Mouse (Mus musculus) heart, embryonic 14.5 days (tissue): ENCODE measurements around the gene Helz. TPM values are rescaled to one million over a fixed set of nuclear protein-coding genes. Genes with fewer than 3 reads are reported as not detected.

Source experiments
- ATAC-seq: fragments of 200-750 bp; cut with Nextera tagmentation; 2 replicates; pipeline ENCODE4 v1.8.0; 2017; ENCODE audit warnings: low read depth, moderate TSS enrichment; ENCODE audit not compliant: insufficient number of reproducible peaks, insufficient read depth, low FRiP score
- H3K27ac ChIP-seq, 2 experiments: fragments of 200-500 bp in 1 of 2; fragments of 300-500 bp in 1 of 2; sonication (generic) in 1 of 2; replicated peaks in 1 of 2; 2 replicates each; pipeline ENCODE4 v1.5.1; 2012 to 2014; ENCODE audit warnings: low read depth in 2 of 2, low read length in 2 of 2, control low read depth in 1 of 2, mild to moderate bottlenecking in 1 of 2, mixed read lengths in 1 of 2; ENCODE audit not compliant: control insufficient read depth in 1 of 2, insufficient read depth in 1 of 2
- H3K27me3 ChIP-seq: fragments of 300-500 bp; sonication (generic); 2 replicates; pipeline ENCODE4 v1.6.1; 2014; ENCODE audit warnings: mild to moderate bottlenecking, low read length, control low read depth; ENCODE audit not compliant: control insufficient read depth, insufficient read depth
- H3K36me3 ChIP-seq: fragments of 300-500 bp; sonication (generic); 2 replicates; pipeline ENCODE4 v1.6.1; 2014; ENCODE audit warnings: mild to moderate bottlenecking, control low read depth, low read length, mixed read lengths; ENCODE audit not compliant: control insufficient read depth, insufficient read depth
- H3K4me1 ChIP-seq, 2 experiments: fragments of 200-500 bp in 1 of 2; fragments of 300-500 bp in 1 of 2; sonication (generic) in 1 of 2; 2 replicates each; pipeline ENCODE4 v1.6.1; 2012 to 2014; ENCODE audit warnings: low read length in 2 of 2, control low read depth in 1 of 2, mixed read lengths in 1 of 2; ENCODE audit not compliant: control insufficient read depth in 2 of 2, insufficient read depth in 2 of 2
- H3K4me2 ChIP-seq: fragments of 300-500 bp; sonication (generic); 2 replicates; pipeline ENCODE4 v1.6.1; 2014; ENCODE audit warnings: mild to moderate bottlenecking, low read length
- H3K4me3 ChIP-seq, 2 experiments: fragments of 200-500 bp in 1 of 2; fragments of 300-500 bp in 1 of 2; sonication (generic) in 1 of 2; 2 replicates each; pipeline ENCODE4 v1.5.1; 2012 to 2014; ENCODE audit warnings: low read length in 2 of 2, mild to moderate bottlenecking in 2 of 2, control low read depth in 1 of 2, low read depth in 1 of 2, moderate library complexity in 1 of 2; ENCODE audit not compliant: control insufficient read depth in 1 of 2, insufficient read depth in 1 of 2
- H3K9ac ChIP-seq: fragments of 300-500 bp; sonication (generic); 2 replicates; pipeline ENCODE4 v1.6.1; 2014; ENCODE audit warnings: mild to moderate bottlenecking, low read length
- H3K9me3 ChIP-seq: fragments of 300-500 bp; sonication (generic); 2 replicates; pipeline ENCODE4 v1.6.1; 2016; ENCODE audit warnings: low read length, control low read depth; ENCODE audit not compliant: control insufficient read depth
- WGBS: fragments of 180-500 bp; shearing (Covaris S2); extraction: QIAGEN DNeasy Blood & Tissue Kit; methylation state at CpG from one replicate; pipeline ENCODE4 v1.1.7; 2014; 5-methylcytosine and 5-hydroxymethylcytosine counted together
- polyA plus RNA-seq: library from polyadenylated mRNA; unstranded; fragments of >200 nt; fragmentation: Nextera tagmentation; extraction: Ambion mirVana; gene quantifications from 2 replicates; pipeline ENCODE4 v1.2.1, GENCODE M21; 2014

The Helz gene
- polyA plus RNA-seq, 1 experiment from 2014 or later = 17.5 TPM

DNA sequence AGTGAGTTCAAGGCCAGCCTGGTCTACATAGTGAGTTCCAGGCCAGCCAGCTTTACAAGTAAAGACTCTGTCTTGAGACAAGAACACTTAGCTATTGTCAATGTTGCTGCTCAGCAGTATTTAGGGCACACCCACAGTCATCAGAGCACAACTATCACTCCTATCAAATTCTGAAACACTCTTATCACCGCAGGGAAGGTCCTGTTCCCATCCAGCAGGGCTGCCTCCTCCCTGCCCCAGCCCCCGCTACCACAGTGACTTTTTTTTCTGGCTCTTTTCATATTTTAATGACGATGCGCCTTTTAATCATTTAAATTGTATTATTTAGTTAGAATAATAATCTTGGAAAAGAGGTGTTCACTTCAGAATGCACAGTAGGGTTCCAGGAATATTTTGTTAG, 16.3 kb upstream of the Helz start:
- no peak overlapping the region for H3K4me2 ChIP-seq
- H3K9me3 ChIP-seq = no peaks in the 10 kb centered on the region
- ATAC-seq = no peak
- H3K27ac ChIP-seq = no peak overlapping the region
- no peaks in the 10 kb centered on the region for H3K36me3 ChIP-seq
- H3K4me3 ChIP-seq = no peak overlapping the region
- H3K27me3 ChIP-seq = no peaks in the 10 kb centered on the region
- no peak overlapping the region for H3K9ac ChIP-seq
- H3K4me1 ChIP-seq = peaks cover 0 to 3% of the 10 kb centered on the region in 2 experiments; a peak in 1 of 4 replicates
- 61% methylated on average over 4 of the region's 4 CpGs for WGBS

GRCm38 (mm10) chr11:107532271-107532670, 15.5 kb upstream of the Helz start:
- WGBS = 40% methylated on average over 5 of the region's 5 CpGs
- Histone ChIP-seq H3K9me3 (no peaks in the 10 kb centered on the region), H3K9ac (no peak overlapping the region), H3K27me3 (no peaks in the 10 kb centered on the region), H3K27ac (no peak overlapping the region), H3K4me3 (no peak overlapping the region), H3K36me3 (no peaks in the 10 kb centered on the region), H3K4me1 (peaks cover 0 to 3% of the 10 kb centered on the region in 2 experiments; a peak in 1 of 4 replicates), H3K4me2 (no peak overlapping the region)
- no peak for ATAC-seq

DNA sequence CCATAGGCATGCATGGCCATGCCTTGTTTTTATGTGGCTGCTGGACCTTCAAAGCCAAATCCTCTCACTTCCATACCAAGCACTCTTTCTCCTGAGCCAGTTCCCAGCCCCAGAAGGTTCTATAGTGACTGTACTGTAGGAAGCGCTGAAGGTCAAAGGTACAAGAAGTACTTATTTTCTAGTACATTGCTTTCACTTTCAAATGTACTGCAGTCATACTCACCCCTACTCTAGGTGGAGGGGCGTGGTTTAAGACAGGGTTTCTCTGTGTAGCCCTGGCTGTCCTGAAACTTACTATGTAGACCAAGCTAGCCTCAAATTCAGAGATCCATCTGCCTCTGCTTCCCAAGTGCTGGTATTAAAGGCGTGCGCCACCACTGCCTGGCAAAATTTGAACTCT, 8.7 kb upstream of the Helz start:
- Histone ChIP-seq H3K4me3 (no peak overlapping the region), H3K4me2 (no peak overlapping the region), H3K9me3 (no peaks in the 10 kb centered on the region), H3K9ac (no peak overlapping the region), H3K27me3 (no peaks in the 10 kb centered on the region), H3K36me3 (no peaks in the 10 kb centered on the region), H3K27ac (no peak overlapping the region), H3K4me1 (no peaks in the 10 kb centered on the region)
- no peak for ATAC-seq
- 89% methylated on average over 4 of the region's 4 CpGs for WGBS

GRCm38 (mm10) chr11:107540339-107540738, 7.4 kb upstream of the Helz start:
- Histone ChIP-seq H3K4me1 (no peaks in the 10 kb centered on the region), H3K9me3 (no peaks in the 10 kb centered on the region), H3K36me3 (no peaks in the 10 kb centered on the region), H3K9ac (no peak overlapping the region), H3K4me2 (no peak overlapping the region), H3K4me3 (no peak overlapping the region), H3K27ac (no peak overlapping the region), H3K27me3 (no peaks in the 10 kb centered on the region)
- no peak for ATAC-seq
- WGBS = 43% methylated on average over 1 of the region's 1 CpGs

DNA sequence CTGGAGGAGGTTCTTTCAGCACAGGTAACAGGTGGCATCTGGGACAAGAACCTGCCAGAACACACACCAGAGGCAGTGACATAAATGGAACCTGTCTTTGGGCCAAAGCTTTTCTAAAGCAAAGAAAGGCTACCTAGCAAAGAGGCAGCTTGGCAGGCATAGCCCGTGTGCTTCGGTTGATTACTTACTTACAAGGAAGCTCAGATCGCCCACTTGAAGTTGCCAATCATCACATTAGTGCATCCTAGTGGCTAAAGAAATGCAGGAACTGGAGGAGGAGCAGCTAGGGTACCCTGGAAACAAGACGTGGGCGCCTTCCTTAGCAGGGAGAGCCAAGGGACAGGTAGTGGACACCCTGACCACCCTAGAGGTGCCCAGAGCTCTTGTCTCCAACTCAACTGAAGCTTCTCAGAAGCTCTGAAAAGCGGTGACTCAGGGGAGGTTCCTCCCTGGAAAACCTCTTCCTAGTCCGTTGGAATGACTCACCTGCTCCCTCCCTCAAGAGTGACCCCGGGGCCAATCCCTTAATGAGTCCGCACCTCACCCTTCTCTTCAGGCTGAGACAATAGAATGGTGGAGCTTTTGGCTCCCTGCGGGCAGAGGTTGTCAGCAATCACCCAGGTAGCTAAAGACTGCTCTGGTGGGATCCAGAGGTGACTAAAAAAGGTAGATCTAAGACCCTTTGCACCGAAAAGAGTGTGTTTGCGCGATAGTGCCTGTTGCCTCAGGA, 1.8 kb upstream of the Helz start:
- Histone ChIP-seq H3K9me3 (no peaks in the 10 kb centered on the region), H3K27ac (no peak overlapping the region), H3K4me2 (peak overlapping the region; percentile 100), H3K9ac (no peak overlapping the region), H3K4me3 (peak overlapping the region in 1 of 2 experiments; percentile 99; a peak in 2 of 4 replicates), H3K27me3 (no peaks in the 10 kb centered on the region), H3K4me1 (peaks cover 2 to 22% of the 10 kb centered on the region in 2 experiments; a peak in 3 of 4 replicates), H3K36me3 (peaks cover 18% of the 10 kb centered on the region)
- WGBS = 26% methylated on average over 13 of the region's 13 CpGs
- ATAC-seq = no peak

- H3K36me3 ChIP-seq = peaks cover 26% of the 10 kb centered on the region
- WGBS = under 1% methylated on average over 30 of the region's 37 CpGs
- H3K4me3 ChIP-seq = peak overlapping the region; percentile 96 to 99
- peak overlapping the region; percentile 100 for H3K4me2 ChIP-seq
- ATAC-seq = peak; percentile 46
- peak overlapping the region; percentile 57 to 81; a peak in 3 of 4 replicates for H3K27ac ChIP-seq
- no peaks in the 10 kb centered on the region for H3K27me3 ChIP-seq
- no peaks in the 10 kb centered on the region for H3K9me3 ChIP-seq
- H3K9ac ChIP-seq = peak overlapping the region; percentile 97
- H3K4me1 ChIP-seq = peaks cover 4 to 30% of the 10 kb centered on the region in 2 experiments; a peak in 3 of 4 replicates
Measured at GRCm38 (mm10) chr11:107546667-107547301, 946 bp upstream of the Helz start.

DNA sequence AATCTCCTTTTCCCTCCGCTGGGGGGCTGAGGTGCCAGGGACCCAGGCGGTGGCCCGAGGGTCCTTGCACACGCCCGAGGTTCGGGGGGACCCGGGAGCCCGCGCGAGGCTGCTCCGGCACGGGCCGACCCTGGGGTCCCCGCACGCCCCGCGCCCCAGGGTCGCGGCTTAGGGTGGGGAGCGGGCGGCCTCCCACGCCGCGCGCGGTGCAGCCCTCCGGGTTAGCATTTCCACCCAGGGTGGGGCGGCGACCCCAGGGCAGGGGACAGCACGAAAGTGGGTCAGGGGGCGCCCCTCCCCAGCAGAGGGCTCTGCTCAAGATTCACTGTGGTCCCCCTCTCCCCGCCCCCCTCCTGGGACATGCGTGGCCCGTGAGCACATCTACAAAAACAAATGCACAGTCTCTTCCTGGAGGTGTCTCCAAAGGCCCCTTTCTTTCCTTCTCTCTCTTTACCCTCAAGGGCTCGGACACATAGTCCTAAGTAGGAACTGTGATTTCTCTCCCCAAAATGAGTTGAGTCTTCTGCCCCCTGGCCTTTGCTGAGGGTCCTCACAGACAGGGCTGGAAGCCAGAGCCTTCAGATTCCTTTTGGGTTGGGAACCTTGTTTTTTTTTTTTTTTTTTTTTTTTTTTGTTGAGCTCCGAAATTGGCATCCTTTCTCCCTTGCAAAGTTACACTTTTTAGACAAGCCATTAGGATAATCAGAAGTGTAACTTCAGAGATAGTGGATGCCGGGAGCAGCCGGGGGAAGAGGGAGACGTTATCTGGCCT, 660 bp downstream of the Helz start:
- no peaks in the 10 kb centered on the region for H3K9me3 ChIP-seq
- H3K4me1 ChIP-seq = peaks cover 4 to 30% of the 10 kb centered on the region in 2 experiments; a peak in 3 of 4 replicates
- peak overlapping the region; percentile 97 for H3K9ac ChIP-seq
- peak overlapping the region; percentile 100 for H3K4me2 ChIP-seq
- H3K4me3 ChIP-seq = peak overlapping the region; percentile 96 to 99
- 4% methylated on average over 25 of the region's 39 CpGs for WGBS
- H3K36me3 ChIP-seq = peaks cover 39% of the 10 kb centered on the region
- peak; percentile 13; the same call in 1 of the 2 replicates for ATAC-seq
- H3K27ac ChIP-seq = peak overlapping the region; percentile 51 to 81; a peak in 3 of 4 replicates
- no peaks in the 10 kb centered on the region for H3K27me3 ChIP-seq
